Mouse (Mus musculus) hindbrain, embryonic 11.5 days (tissue): ENCODE results near the gene Pheta2. TPM values are rescaled to one million over a fixed set of nuclear protein-coding genes. Genes with fewer than 3 reads are reported as not detected.

ENCODE experiments used
- ATAC-seq: fragments of 200-750 bp; cut with Nextera tagmentation; 2 replicates; pipeline ENCODE4 v1.8.0; 2017; ENCODE audit warnings: mild to moderate bottlenecking, moderate TSS enrichment, moderate library complexity; ENCODE audit not compliant: low FRiP score
- DNase-seq: peaks from one replicate; pipeline ENCODE4 v3.0.0-alpha.2; 2015; ENCODE audit warnings: low spot score
- H3K27ac ChIP-seq: fragments of 300-500 bp; sonication (generic); 2 replicates; pipeline ENCODE4 v1.5.1; 2014; ENCODE audit warnings: mild to moderate bottlenecking, low read depth, low read length
- H3K27me3 ChIP-seq: fragments of 300-500 bp; sonication (generic); 2 replicates; pipeline ENCODE4 v1.6.1; 2014; ENCODE audit warnings: mild to moderate bottlenecking, low read length, moderate library complexity, mixed read lengths; ENCODE audit not compliant: control insufficient read depth, insufficient read depth
- H3K36me3 ChIP-seq: fragments of 300-500 bp; sonication (generic); 2 replicates; pipeline ENCODE4 v1.6.1; 2014; ENCODE audit warnings: mild to moderate bottlenecking, low read length, moderate library complexity, mixed read lengths; ENCODE audit not compliant: control insufficient read depth, insufficient read depth
- H3K4me1 ChIP-seq: fragments of 300-500 bp; sonication (generic); replicated peaks from 2 replicates; pipeline ENCODE4 v1.6.1; 2014; ENCODE audit warnings: low read length, mixed read lengths; ENCODE audit not compliant: control insufficient read depth, insufficient read depth
- H3K4me2 ChIP-seq: fragments of 300-500 bp; sonication (generic); replicated peaks from 2 replicates; pipeline ENCODE4 v1.6.1; 2014; ENCODE audit warnings: mild to moderate bottlenecking, low read depth, low read length
- H3K4me3 ChIP-seq: fragments of 300-500 bp; sonication (generic); 2 replicates; pipeline ENCODE4 v1.5.1; 2014; ENCODE audit warnings: low read depth, low read length
- H3K9ac ChIP-seq: fragments of 300-500 bp; sonication (generic); 2 replicates; pipeline ENCODE4 v1.6.1; 2014; ENCODE audit warnings: low read depth, low read length
- H3K9me3 ChIP-seq: fragments of 300-500 bp; sonication (generic); 2 replicates; pipeline ENCODE4 v1.6.1; 2016; ENCODE audit warnings: low read length; ENCODE audit not compliant: control insufficient read depth
- WGBS: fragments of 180-500 bp; shearing (Covaris S2); extraction: QIAGEN DNeasy Blood & Tissue Kit; methylation state at CpG from one replicate; pipeline ENCODE4 v1.1.7; 2014; 5-methylcytosine and 5-hydroxymethylcytosine counted together
- polyA plus RNA-seq: library from polyadenylated mRNA; unstranded; fragments of >200 nt; fragmentation: Nextera tagmentation; extraction: Ambion mirVana; gene quantifications from 2 replicates; pipeline ENCODE4 v1.2.1, GENCODE M21; 2014

Gene Pheta2
- polyA plus RNA-seq, 1 experiment from 2014 or later, result 4.0 TPM

DNA sequence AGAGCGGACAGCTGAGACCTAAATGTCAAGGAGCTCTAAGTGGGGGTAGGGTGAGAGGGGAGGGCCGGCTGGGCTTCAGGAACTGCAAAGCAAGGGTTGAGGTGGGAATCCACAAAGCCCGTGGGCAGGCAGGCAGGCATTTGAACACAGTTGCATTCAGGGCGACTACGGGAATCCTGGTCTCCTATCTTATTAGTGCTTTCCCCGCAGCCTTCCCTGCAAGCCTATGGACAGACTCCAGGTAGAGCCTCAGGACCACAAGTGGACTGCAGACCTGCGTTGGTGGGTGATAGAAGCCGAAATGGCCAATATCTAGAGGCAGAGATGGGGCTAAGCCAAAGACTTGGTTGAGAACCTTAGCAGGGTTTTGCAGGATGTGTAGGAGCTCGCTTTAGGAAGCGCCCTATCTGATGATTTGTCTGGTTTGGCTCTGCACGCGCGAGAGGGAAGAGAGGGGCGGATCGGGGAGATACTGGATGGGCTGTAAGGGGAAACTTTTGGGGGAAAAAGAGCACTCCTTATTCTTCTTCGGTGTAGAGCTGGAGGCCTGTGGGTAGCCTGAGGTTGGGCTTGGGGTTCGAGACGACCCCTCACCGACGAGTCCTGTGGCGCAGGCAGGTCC, 1.8 kb downstream of the Pheta2 start:
- H3K4me1 ChIP-seq, result peaks cover 9% of the 10 kb centered on the region; the same call in 1 of the 2 replicates
- 43% methylated on average over 21 of the region's 21 CpGs for WGBS

GRCm38 (mm10) chr15:82341036-82341501, 2.3 kb downstream of the Pheta2 start:
- peak overlapping the region; percentile 29 for H3K4me3 ChIP-seq
- 3% methylated on average over 32 of the region's 40 CpGs for WGBS
- peak overlapping the region; percentile 49 for H3K4me2 ChIP-seq
- no peaks in the 10 kb centered on the region for H3K9me3 ChIP-seq
- H3K27me3 ChIP-seq, result peaks cover 7% of the 10 kb centered on the region; the same call in 1 of the 2 replicates
- peak overlapping the region; percentile 4; the same call in 1 of the 2 replicates for H3K27ac ChIP-seq
- no peaks in the 10 kb centered on the region for H3K36me3 ChIP-seq
- peaks cover 9% of the 10 kb centered on the region; the same call in 1 of the 2 replicates for H3K4me1 ChIP-seq
- ATAC-seq (no peak), DNase-seq (peak; percentile 49)
- peak overlapping the region; percentile 53 for H3K9ac ChIP-seq

More for the DNA sequence above, 1.8 kb downstream of the Pheta2 start:
- ATAC-seq (no peak), DNase-seq (peak; percentile 43)
- Histone ChIP-seq H3K9ac (peak overlapping the region; percentile 53; the same call in 1 of the 2 replicates), H3K36me3 (peaks cover 2% of the 10 kb centered on the region; the same call in 1 of the 2 replicates), H3K4me2 (peak overlapping the region; percentile 49), H3K9me3 (no peaks in the 10 kb centered on the region), H3K27me3 (peaks cover 7% of the 10 kb centered on the region; the same call in 1 of the 2 replicates), H3K4me3 (peak overlapping the region; percentile 29), H3K27ac (no peak overlapping the region; the same call in 1 of the 2 replicates)

DNA sequence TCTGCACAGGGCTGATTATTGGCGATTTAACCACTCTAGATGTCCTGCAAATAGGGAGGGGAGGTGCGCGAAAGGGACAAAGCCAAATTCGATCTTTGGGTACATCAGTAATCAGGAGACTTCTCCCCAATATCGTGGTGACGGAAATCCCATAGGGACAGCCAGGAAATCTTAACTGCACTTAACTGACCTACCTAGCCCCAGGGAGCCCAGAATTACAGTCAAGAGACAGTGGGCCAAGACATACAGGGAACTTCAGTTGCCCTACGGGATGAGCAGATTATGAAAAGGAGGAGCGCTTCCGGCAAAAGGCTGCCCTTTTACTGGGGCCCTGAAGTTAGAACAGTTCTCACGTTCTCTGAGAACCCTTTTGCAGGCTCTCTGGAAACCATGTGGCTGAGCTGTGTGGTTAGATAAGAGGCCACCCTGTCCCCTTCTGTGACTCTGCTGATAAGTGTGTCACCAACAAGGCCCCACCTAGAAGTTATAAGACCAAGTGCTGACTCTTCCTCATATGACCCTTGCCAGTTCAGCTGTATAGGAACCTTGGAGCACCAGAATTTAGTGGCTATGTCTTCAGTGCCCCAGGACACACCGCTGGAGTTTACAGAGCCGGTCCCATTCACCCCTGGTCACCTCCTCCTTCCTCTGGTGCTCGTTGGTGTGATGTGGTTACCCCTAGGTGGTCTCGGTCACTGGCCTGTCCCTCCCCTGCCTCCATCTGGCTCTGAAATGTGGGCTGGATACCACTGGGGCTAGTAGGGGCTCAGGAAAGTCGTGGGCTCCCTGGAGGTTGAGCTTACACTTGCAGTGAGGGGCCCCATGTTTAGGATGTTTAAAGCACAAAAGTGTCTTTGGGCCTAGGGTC, 3.2 kb downstream of the Pheta2 start:
- DNase-seq (peak; percentile 12), ATAC-seq (no peak)
- Histone ChIP-seq H3K4me2 (no peak overlapping the region; the same call in 1 of the 2 replicates), H3K4me3 (no peak overlapping the region; the same call in 1 of the 2 replicates), H3K4me1 (peaks cover 9% of the 10 kb centered on the region; the same call in 1 of the 2 replicates), H3K27ac (peak overlapping the region; percentile 4; the same call in 1 of the 2 replicates), H3K9me3 (no peaks in the 10 kb centered on the region), H3K36me3 (no peaks in the 10 kb centered on the region), H3K9ac (peak overlapping the region; percentile 53; the same call in 1 of the 2 replicates), H3K27me3 (peaks cover 7% of the 10 kb centered on the region; the same call in 1 of the 2 replicates)
- 65% methylated on average over 15 of the region's 15 CpGs for WGBS

- ATAC-seq (no peak), DNase-seq (peak; percentile 23)
- H3K27ac ChIP-seq, result no peak overlapping the region
- no peak overlapping the region for H3K4me3 ChIP-seq
- H3K36me3 ChIP-seq, result no peaks in the 10 kb centered on the region
- peaks cover 7% of the 10 kb centered on the region; the same call in 1 of the 2 replicates for H3K27me3 ChIP-seq
- peaks cover 7% of the 10 kb centered on the region; the same call in 1 of the 2 replicates for H3K4me1 ChIP-seq
- H3K4me2 ChIP-seq, result no peak overlapping the region
- no peak overlapping the region for H3K9ac ChIP-seq
- no peaks in the 10 kb centered on the region for H3K9me3 ChIP-seq
- 76% methylated on average over 5 of the region's 5 CpGs for WGBS
Observed at GRCm38 (mm10) chr15:82342543-82342935, 3.8 kb downstream of the Pheta2 start.

GRCm38 (mm10) chr15:82343368-82344287, 4.9 kb downstream of the Pheta2 start:
- Histone ChIP-seq H3K9me3 (no peaks in the 10 kb centered on the region), H3K4me3 (no peak overlapping the region), H3K9ac (no peak overlapping the region), H3K27me3 (peaks cover 7% of the 10 kb centered on the region; the same call in 1 of the 2 replicates), H3K4me2 (no peak overlapping the region), H3K27ac (no peak overlapping the region), H3K4me1 (peaks cover 4% of the 10 kb centered on the region; the same call in 1 of the 2 replicates), H3K36me3 (0 out of 2 replicates have a peak, but pooled peaks cover 2% of the 10 kb centered on the region)
- DNase-seq, result no peak
- WGBS, result 90% methylated on average over 27 of the region's 27 CpGs
- no peak for ATAC-seq

GRCm38 (mm10) chr15:82344971-82345370, 6.2 kb downstream of the Pheta2 start:
- ATAC-seq (no peak), DNase-seq (no peak)
- peaks cover 4% of the 10 kb centered on the region; the same call in 1 of the 2 replicates for H3K4me1 ChIP-seq
- 88% methylated on average over 6 of the region's 6 CpGs for WGBS
- H3K9ac ChIP-seq, result no peak overlapping the region
- peaks cover 3% of the 10 kb centered on the region; the same call in 1 of the 2 replicates for H3K27me3 ChIP-seq
- H3K36me3 ChIP-seq, result 0 out of 2 replicates have a peak, but pooled peaks cover 6% of the 10 kb centered on the region
- no peak overlapping the region for H3K4me3 ChIP-seq
- no peak overlapping the region for H3K4me2 ChIP-seq
- H3K27ac ChIP-seq, result no peak overlapping the region
- no peaks in the 10 kb centered on the region for H3K9me3 ChIP-seq

DNA sequence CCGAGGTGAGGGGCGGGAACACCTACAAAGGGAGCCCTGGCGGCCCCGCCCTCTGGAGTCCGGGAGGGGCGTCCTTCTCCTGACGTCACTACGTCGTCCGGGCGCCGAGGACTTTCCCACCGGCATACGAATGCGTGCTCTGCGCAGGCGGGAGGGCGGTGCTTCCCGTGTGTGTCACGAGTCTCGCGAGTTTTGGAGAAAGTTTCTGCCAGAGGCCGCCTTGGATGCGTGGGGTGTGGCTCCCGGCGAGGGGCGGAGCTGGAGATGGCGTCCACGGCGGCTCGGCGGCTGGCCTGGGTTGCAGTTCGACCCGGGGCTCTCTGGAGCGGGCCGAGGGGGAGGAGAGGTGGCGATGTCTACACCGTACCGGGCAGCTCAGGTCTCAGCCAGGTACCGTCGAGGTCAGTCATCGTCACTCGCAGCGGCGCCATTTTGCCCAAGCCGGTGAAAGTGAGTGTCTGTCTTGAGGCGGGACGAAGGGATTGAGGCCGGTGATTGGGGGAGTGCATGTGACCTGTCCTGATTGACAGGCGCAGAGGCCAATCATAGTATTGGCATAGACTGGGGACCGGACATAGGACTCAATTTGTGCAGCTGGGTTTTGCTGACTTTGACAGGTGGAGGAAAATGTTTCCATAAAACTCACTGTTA, 7.2 kb downstream of the Pheta2 start:
- WGBS, result under 1% methylated on average over 50 of the region's 51 CpGs
- Histone ChIP-seq H3K4me2 (peak overlapping the region; percentile 59), H3K27me3 (0 out of 2 replicates have a peak, but pooled peaks cover 1% of the 10 kb centered on the region), H3K4me3 (peak overlapping the region; percentile 38), H3K9ac (peak overlapping the region; percentile 56), H3K36me3 (0 out of 2 replicates have a peak, but pooled peaks cover 6% of the 10 kb centered on the region), H3K27ac (peak overlapping the region; percentile 18; the same call in 1 of the 2 replicates), H3K9me3 (no peaks in the 10 kb centered on the region), H3K4me1 (peaks cover 4% of the 10 kb centered on the region; the same call in 1 of the 2 replicates)
- peak; percentile 98 for DNase-seq
- ATAC-seq, result peak; percentile 99
